Comparison of ENCODE assay signal across 27 mouse cellular contexts in genomic region chr13:70127310-70127709, GRCm38 (mm10).
DNase-seq lines count a peak whose midpoint lies in the region; ATAC-seq and TF ChIP-seq lines count a peak whose summit lies in the region.
"Had no signal": no experiment of that assay in that cellular context is flagged by ENCODE, and none has a peak within 500 bp of the region (broad histone marks: within the 10 kb centered on the region; RNA-seq: fewer than 3 reads in every experiment).

No protein-coding gene starts in this region.

- H3K4me3 ChIP-seq in lung, embryonic 14.5 days (ENCODE audit: low read depth, low read length), result no peak overlapping the region
- H3K4me3 ChIP-seq: embryonic facial prominence, embryonic 13.5 days; hindbrain, embryonic 15.5 days; limb, embryonic 10.5 days; midbrain, embryonic 15.5 days; myocyte; neural tube, embryonic 13.5 days had no signal

- ATAC-seq in lung, embryonic 14.5 days (ENCODE audit: insufficient read depth), result no peak; the same call in 1 of the 2 replicates
- ATAC-seq in erythroblast, adult 5-6 weeks (replicated peaks; ENCODE audit: low FRiP score, poor library complexity, severe bottlenecking), result no peak
- ATAC-seq: activated CD4-positive, CD25-positive, alpha-beta regulatory T cell, adult 4 months; intestine, embryonic 16.5 days; midbrain, embryonic 15.5 days had no signal

- no peaks in the 10 kb centered on the region for H3K9me3 ChIP-seq in lung, embryonic 14.5 days (ENCODE audit: low read depth, low read length)
- H3K9me3 ChIP-seq: embryonic facial prominence, embryonic 13.5 days; hindbrain, embryonic 15.5 days; limb, embryonic 10.5 days; midbrain, embryonic 15.5 days; neural tube, embryonic 13.5 days had no signal

- H3K4me1 ChIP-seq in lung, embryonic 14.5 days (ENCODE audit: insufficient read depth), result no peaks in the 10 kb centered on the region
- H3K4me1 ChIP-seq: embryonic facial prominence, embryonic 13.5 days had no signal

- WGBS in lung, embryonic 14.5 days, result 44% methylated on average over 4 of the region's 4 CpGs

- H3K27ac ChIP-seq in lung, embryonic 14.5 days (ENCODE audit: low read depth), result no peak overlapping the region
- H3K27ac ChIP-seq: embryonic facial prominence, embryonic 13.5 days; hindbrain, embryonic 15.5 days; limb, embryonic 10.5 days; midbrain, embryonic 15.5 days; neural tube, embryonic 13.5 days had no signal

- no peak for TF ChIP-seq CTCF in lung, embryonic 14.5 days (IDR thresholded peaks at IDR 0.05; ENCODE audit: low read depth)

- no peak overlapping the region for H3K9ac ChIP-seq in lung, embryonic 14.5 days
- H3K9ac ChIP-seq: embryonic facial prominence, embryonic 13.5 days; hindbrain, embryonic 15.5 days; midbrain, embryonic 15.5 days; neural tube, embryonic 13.5 days had no signal

- no peaks in the 10 kb centered on the region for H3K27me3 ChIP-seq in lung, embryonic 14.5 days (ENCODE audit: insufficient read depth, low read length)
- H3K27me3 ChIP-seq: embryonic facial prominence, embryonic 13.5 days; hindbrain, embryonic 15.5 days; midbrain, embryonic 15.5 days; neural tube, embryonic 13.5 days had no signal

- intact Hi-C loops in heart, postnatal 25 days (cut with DNase I), result no loop called here

- no peaks in the 10 kb centered on the region for H3K36me3 ChIP-seq in lung, embryonic 14.5 days (ENCODE audit: insufficient read depth)
- H3K36me3 ChIP-seq: embryonic facial prominence, embryonic 13.5 days; hindbrain, embryonic 15.5 days; limb, embryonic 10.5 days; midbrain, embryonic 15.5 days; neural tube, embryonic 13.5 days had no signal

- no peak overlapping the region for H3K4me2 ChIP-seq in lung, embryonic 14.5 days
- H3K4me2 ChIP-seq: embryonic facial prominence, embryonic 13.5 days; hindbrain, embryonic 15.5 days; midbrain, embryonic 15.5 days; neural tube, embryonic 13.5 days had no signal

- DNase-seq in heart, adult 11 months, result peak; percentile 9
- no peak for DNase-seq in heart, postnatal 25 days (ENCODE audit: low spot score)
- DNase-seq in lung, embryonic 14.5 days, result peak; percentile 73
- DNase-seq in lung, postnatal 36 days, result no peak
- DNase-seq in right cerebral cortex, postnatal 10 days (ENCODE audit: low spot score in 2 of 2), result peak; percentile 44 to 70
- no peak for DNase-seq in right cerebral cortex, postnatal 25 days
- peak; percentile 64 for DNase-seq in telencephalon, adult 2 months (ENCODE audit: low read depth, low spot score)
- DNase-seq: adrenal gland, adult 8-10 months; cerebellum, adult 2 months; cerebellum, postnatal 36 days; embryo, embryonic 11 days; gastrocnemius, postnatal 36 days; heart, postnatal 36 days; kidney, adult 9 months; kidney, postnatal 14 days; liver; lung, postnatal 14 days; thymus, postnatal 25 days had no signal

Comparison
In these comparisons a context has a peak if more than half of its experiments do, and no peak if none do; other contexts are left out.
1. DNase-seq: peak in heart, adult 11 months (single experiment), lung, embryonic 14.5 days (single experiment), right cerebral cortex, postnatal 10 days (2 of 2) and telencephalon, adult 2 months (single experiment); none in heart, postnatal 25 days (single experiment), lung, postnatal 36 days (single experiment) and right cerebral cortex, postnatal 25 days (single experiment).